Mouse (Mus musculus) spleen, adult 12 weeks (tissue): Measurements from ENCODE around the gene Apba3.

Experiments used
- DNase-seq: peaks from one replicate; pipeline ENCODE4 v3.0.0; 2022; ENCODE audit warnings: low spot score

Gene Apba3

DNA sequence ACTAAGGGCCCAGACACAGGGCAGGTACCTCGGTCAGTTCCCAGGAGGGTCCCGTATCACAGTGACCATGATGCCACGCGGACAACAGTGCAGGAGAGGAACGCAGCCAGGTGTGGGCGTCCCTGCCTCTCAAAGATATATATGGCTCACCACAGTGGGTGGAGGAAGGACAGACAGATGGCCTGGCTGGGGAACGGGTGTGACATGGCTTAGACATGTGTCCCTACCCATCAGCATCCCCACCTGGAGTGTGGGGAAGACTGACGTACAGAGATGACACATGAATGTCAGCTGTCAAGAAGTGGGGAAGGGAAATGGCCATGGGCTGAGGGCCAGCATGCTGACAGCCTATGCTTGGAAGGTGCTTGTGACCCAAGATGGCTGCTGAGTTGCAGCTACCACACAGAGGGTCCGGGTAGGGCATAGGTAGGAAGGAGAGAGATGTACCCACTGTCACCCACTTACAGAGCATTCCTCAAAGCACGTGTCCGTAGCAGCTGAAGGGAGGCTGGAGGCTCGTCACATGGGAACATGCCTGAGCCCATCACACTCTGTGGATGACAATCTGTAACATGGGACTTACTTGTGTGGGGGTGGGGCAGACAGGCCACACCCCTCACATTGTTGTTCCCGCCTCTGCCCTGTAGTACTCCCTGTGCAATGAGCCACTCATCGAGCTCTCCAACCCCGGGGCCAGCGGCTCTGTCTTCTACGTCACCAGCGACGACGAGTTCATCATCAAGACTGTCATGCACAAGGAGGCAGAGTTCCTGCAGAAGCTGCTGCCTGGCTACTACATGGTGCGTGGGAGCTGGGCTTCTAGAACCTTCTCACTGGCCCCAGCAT lies 40.3 kb downstream of the Apba3 start:
- no peak for DNase-seq

DNA sequence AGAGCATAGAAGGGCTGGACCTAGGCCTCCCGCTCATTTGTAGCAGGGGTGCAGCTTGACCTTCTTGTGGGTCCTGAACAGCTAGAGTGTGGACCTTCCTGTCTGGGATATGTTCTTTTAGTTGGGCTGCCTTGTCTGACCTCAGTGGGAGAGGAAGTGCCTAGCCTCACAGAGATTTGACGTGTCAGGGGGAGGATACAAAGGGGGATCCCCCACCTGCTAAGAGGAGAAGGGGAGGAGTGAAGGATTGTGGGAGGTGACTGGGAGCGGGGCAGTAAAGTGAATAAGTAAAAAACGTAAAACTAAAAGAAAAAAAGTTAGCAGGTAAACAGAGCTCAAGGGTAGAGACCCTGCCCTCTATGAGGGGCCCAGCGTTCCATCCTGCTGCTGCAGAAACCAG lies 42.8 kb downstream of the Apba3 start:
- no peak for DNase-seq

- no peak for DNase-seq
These were observed 46.8 kb downstream of the Apba3 start for GRCm38 (mm10) chr10:81313581-81313980.

DNA sequence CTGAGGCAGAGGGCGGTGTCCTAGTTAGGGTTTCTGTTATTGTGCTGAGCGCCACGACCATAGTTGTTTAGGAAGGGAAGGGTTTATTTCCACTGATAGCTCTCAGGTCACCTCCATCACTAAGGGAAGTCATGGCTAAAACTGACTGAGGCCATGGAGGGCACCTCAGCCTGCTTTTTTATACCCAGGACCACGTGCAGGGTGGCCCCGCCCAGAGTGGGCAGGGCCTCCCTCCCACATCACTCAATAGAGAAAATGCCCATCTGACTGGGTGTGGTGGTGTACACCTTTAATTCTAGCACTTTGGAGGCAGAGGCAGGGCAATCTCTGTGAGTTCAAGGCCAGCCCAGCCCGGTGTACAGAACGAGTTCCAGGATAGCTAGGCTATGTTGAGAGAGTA lies 47.4 kb downstream of the Apba3 start:
- DNase-seq, result no peak

- no peak for DNase-seq
These were observed 48.8 kb downstream of the Apba3 start for GRCm38 (mm10) chr10:81315587-81315986.

DNA sequence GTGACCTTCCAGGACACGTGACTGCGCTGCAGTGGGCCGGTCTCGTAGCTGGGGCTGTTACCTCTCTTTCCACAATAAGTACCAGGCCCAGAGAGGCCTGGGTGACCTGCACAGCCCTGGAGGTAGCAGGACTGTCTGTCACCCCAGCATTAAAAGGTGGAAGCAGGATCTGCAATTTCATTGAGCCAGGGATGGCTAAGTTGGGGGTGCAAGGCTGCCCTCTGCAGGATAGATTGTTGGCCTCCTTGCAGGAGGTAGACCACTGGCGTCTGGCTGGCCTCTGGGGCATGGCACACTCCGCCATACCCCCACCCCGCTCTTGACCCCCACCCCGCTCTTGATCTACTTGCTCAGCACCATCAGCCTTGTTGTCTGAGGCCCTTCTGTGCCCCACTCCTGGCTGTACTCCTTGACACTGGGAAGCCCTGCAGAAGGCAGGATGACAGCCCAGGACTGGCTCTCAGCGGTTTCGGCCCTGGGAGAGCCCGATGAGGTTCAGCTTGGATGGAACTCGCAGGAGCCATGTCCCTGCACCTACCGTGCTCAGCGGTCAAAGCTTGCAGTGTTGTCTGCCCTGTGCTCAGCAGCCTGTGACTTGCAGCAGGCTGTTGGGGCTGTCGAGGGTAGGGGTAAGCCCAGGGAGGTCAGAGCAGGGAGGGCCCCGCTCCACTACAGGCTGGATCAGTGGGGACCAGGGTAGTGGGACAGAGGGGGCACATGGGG lies 49.7 kb downstream of the Apba3 start:
- DNase-seq, result no peak

GRCm38 (mm10) chr10:81317273-81317672 lies 50.5 kb downstream of the Apba3 start:
- no peak for DNase-seq

GRCm38 (mm10) chr10:81318589-81319329 lies 52.0 kb downstream of the Apba3 start:
- no peak for DNase-seq

DNA sequence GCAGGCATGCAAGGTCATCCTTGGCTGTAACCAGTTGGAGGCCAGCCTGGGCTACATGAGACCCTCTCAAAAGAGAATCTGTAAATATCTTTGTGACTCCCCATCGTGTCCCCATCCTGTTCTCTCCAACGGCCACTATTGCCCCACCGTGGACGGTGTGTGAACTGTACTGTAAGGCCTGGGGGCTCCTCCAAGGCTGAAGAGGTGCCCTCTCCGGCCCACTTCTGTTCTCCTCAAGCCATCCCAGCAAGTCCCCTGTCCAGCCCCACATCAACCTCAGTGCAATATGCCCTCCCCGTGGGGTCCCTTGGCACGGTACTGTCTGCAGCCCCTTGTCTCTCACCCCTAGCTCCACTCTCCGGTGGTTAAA lies 52.6 kb downstream of the Apba3 start:
- no peak for DNase-seq

DNA sequence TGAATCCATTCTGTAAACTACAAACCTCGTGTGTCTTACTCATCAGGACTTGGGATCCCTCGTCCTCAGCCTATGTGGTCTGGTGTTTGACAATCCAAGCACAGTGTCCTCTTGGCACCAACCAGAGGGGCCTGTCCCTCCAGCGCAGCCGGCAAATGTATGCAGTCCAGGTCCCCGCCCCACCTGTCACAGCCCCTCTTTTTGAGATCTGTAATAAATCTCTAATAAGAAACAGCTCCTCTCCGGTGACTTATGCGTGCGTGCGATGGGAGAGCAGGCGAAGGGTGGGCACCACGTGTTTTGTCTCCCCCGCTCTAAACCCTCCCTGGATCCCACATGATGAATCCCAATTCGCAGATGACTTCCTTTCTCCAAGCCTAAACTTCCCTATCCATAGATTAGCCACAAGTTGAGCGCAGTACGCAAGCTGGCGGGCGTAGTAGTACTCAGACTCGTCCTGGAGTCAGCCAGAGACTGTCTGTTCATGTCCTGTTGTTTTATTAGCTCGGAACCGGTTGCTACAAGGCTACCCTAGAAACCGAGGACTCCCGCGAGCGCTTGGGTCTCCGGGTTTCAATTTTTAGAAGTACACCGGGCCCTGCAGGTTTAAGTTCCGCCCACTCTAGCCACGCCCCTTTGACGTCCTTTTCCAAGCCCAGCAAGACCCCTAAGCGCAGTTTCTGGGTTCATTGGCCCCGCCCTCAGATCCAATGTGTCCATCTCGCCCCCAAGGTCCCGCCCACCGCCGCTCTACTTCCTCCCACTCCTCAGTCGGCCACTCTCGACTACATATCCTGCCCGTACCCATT lies 53.2 kb downstream of the Apba3 start:
- DNase-seq, result no peak

GRCm38 (mm10) chr10:81320550-81321347 lies 54.0 kb downstream of the Apba3 start, which contains the start of gene Cactin:
Cactin (plus strand) TSS chr10:81321103.
- peak; percentile 98 for DNase-seq

GRCm38 (mm10) chr10:81321436-81321835 lies 54.7 kb downstream of the Apba3 start:
- no peak for DNase-seq

- DNase-seq, result no peak
These were observed 55.7 kb downstream of the Apba3 start for GRCm38 (mm10) chr10:81322444-81322843.
